Mouse (Mus musculus): ENCODE data around the gene Bmp5.

DNA sequence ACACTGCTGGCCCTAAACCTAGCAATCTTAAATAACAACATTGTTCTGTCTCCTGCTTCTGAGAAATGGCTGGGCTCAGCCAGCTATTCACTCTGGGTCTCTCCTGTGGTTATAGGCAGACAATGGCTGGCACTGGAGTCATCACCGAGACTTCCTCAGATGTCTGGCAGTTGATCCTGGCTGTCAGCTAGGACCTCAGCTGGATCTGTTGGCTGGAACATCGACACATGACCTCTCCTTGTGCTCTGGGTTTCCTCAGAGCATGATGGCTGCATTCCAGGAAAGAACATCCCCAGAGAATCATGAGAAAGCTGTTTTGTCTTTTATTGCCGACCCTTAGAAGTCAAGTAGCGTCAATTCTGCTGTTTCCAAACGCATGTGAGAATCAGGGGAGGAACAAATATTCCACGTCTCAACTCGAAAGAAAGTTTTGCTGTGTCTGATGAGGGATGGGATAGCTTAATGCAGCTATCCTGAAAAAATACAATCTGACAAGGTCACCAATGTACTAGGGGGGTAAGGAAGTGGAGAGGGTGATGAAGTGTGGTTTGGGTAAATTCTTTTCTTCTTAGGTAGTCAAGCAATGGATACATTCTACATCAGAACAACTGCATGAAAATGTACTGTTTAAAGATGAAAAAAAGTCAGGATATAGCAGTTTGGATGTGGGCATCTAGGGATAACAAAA lies 135.1 kb downstream of the Bmp5 start:
- no peak for TF ChIP-seq POLR2A (IDR thresholded peaks at IDR 0.05; ENCODE audit: extremely low read depth, insufficient read depth, low read length)
- TF ChIP-seq CTCF (IDR thresholded peaks at IDR 0.05; ENCODE audit: low read depth, low read length): no peak
